Mouse (Mus musculus): Measurements from ENCODE around the gene Gm37240. TPM values are rescaled to one million over a fixed set of nuclear protein-coding genes. Genes with fewer than 3 reads are reported as not detected.
A peak's percentile ranks its signal among the peaks of the same experiment; 100 is the strongest.

The Gm37240 gene
- polyA plus RNA-seq, 1 experiment from 2014 or later, result 8.9 TPM

- 0 out of 2 replicates have a peak, but pooled peaks cover 11% of the 10 kb centered on the region for H3K4me1 ChIP-seq
- no peaks in the 10 kb centered on the region for H3K9me3 ChIP-seq (replicated peaks)
- no peak overlapping the region for H3K27ac ChIP-seq
- H3K36me3 ChIP-seq, result no peaks in the 10 kb centered on the region
- H3K27me3 ChIP-seq, result no peaks in the 10 kb centered on the region
- no peak overlapping the region for H3K4me3 ChIP-seq (replicated peaks)
- no peak overlapping the region for H3K9ac ChIP-seq
- 0 out of 2 replicates have a peak, but pooled peaks have one; percentile 52 for ATAC-seq (replicated peaks; ENCODE audit: low FRiP score)
- WGBS, result 34% methylated on average over 4 of the region's 4 CpGs
- H3K4me2 ChIP-seq, result no peak overlapping the region
These were observed 196.2 kb downstream of the Gm37240 start for GRCm38 (mm10) chr3:85691134-85691533.

GRCm38 (mm10) chr3:85688341-85688740 is 199.0 kb downstream of the Gm37240 start:
- Histone ChIP-seq H3K9me3 (replicated peaks) (no peaks in the 10 kb centered on the region), H3K4me3 (replicated peaks) (no peak overlapping the region), H3K9ac (no peak overlapping the region), H3K27ac (no peak overlapping the region), H3K27me3 (no peaks in the 10 kb centered on the region), H3K4me2 (no peak overlapping the region), H3K4me1 (no peaks in the 10 kb centered on the region), H3K36me3 (no peaks in the 10 kb centered on the region)
- 94% methylated on average over 14 of the region's 14 CpGs for WGBS
- no peak for ATAC-seq (replicated peaks; ENCODE audit: low FRiP score)

GRCm38 (mm10) chr3:85685271-85685670 is 202.0 kb downstream of the Gm37240 start:
- no peaks in the 10 kb centered on the region for H3K27me3 ChIP-seq
- H3K4me1 ChIP-seq, result no peaks in the 10 kb centered on the region
- no peak overlapping the region for H3K27ac ChIP-seq
- no peak overlapping the region for H3K4me2 ChIP-seq
- 86% methylated on average over 8 of the region's 8 CpGs for WGBS
- H3K9ac ChIP-seq, result no peak overlapping the region
- no peak overlapping the region for H3K4me3 ChIP-seq (replicated peaks)
- H3K9me3 ChIP-seq (replicated peaks), result no peaks in the 10 kb centered on the region
- H3K36me3 ChIP-seq, result no peaks in the 10 kb centered on the region
- ATAC-seq (replicated peaks; ENCODE audit: low FRiP score), result no peak

GRCm38 (mm10) chr3:85683618-85684017 is 203.7 kb downstream of the Gm37240 start:
- H3K4me2 ChIP-seq, result no peak overlapping the region
- H3K27ac ChIP-seq, result no peak overlapping the region
- no peaks in the 10 kb centered on the region for H3K4me1 ChIP-seq
- H3K9me3 ChIP-seq (replicated peaks), result no peaks in the 10 kb centered on the region
- no peak overlapping the region for H3K9ac ChIP-seq
- no peak for ATAC-seq (replicated peaks; ENCODE audit: low FRiP score)
- WGBS, result 89% methylated on average over 5 of the region's 5 CpGs
- no peaks in the 10 kb centered on the region for H3K27me3 ChIP-seq
- H3K4me3 ChIP-seq (replicated peaks), result no peak overlapping the region
- H3K36me3 ChIP-seq, result no peaks in the 10 kb centered on the region

GRCm38 (mm10) chr3:85681136-85681535 is 206.2 kb downstream of the Gm37240 start:
- no peak for ATAC-seq (replicated peaks; ENCODE audit: low FRiP score)
- H3K4me1 ChIP-seq, result no peaks in the 10 kb centered on the region
- 88% methylated on average over 7 of the region's 7 CpGs for WGBS
- no peak overlapping the region for H3K4me3 ChIP-seq (replicated peaks)
- no peaks in the 10 kb centered on the region for H3K27me3 ChIP-seq
- no peak overlapping the region for H3K9ac ChIP-seq
- H3K9me3 ChIP-seq (replicated peaks), result no peaks in the 10 kb centered on the region
- H3K36me3 ChIP-seq, result no peaks in the 10 kb centered on the region
- H3K4me2 ChIP-seq, result no peak overlapping the region
- H3K27ac ChIP-seq, result no peak overlapping the region

- no peaks in the 10 kb centered on the region for H3K9me3 ChIP-seq (replicated peaks)
- no peaks in the 10 kb centered on the region for H3K36me3 ChIP-seq
- H3K9ac ChIP-seq, result no peak overlapping the region
- no peak overlapping the region for H3K4me3 ChIP-seq (replicated peaks)
- no peaks in the 10 kb centered on the region for H3K4me1 ChIP-seq
- no peaks in the 10 kb centered on the region for H3K27me3 ChIP-seq
- H3K4me2 ChIP-seq, result no peak overlapping the region
- no peak overlapping the region for H3K27ac ChIP-seq
- 86% methylated on average over 5 of the region's 5 CpGs for WGBS
- ATAC-seq (replicated peaks; ENCODE audit: low FRiP score), result no peak
These were observed 207.4 kb downstream of the Gm37240 start for GRCm38 (mm10) chr3:85679960-85680359.

- ATAC-seq (replicated peaks; ENCODE audit: low FRiP score), result no peak
- 90% methylated on average over 8 of the region's 8 CpGs for WGBS
These were observed 207.9 kb downstream of the Gm37240 start for GRCm38 (mm10) chr3:85679312-85679933.

GRCm38 (mm10) chr3:85677952-85678351 is 209.4 kb downstream of the Gm37240 start:
- no peaks in the 10 kb centered on the region for H3K27me3 ChIP-seq
- no peak overlapping the region for H3K27ac ChIP-seq
- H3K4me1 ChIP-seq, result no peaks in the 10 kb centered on the region
- H3K4me2 ChIP-seq, result no peak overlapping the region
- no peak overlapping the region for H3K9ac ChIP-seq
- H3K9me3 ChIP-seq (replicated peaks), result no peaks in the 10 kb centered on the region
- 80% methylated on average over 3 of the region's 3 CpGs for WGBS
- no peaks in the 10 kb centered on the region for H3K36me3 ChIP-seq
- H3K4me3 ChIP-seq (replicated peaks), result no peak overlapping the region
- no peak for ATAC-seq (replicated peaks; ENCODE audit: low FRiP score)

More at GRCm38 (mm10) chr3:85679312-85679933, 207.9 kb downstream of the Gm37240 start:
- Histone ChIP-seq H3K9ac (no peak overlapping the region), H3K27ac (no peak overlapping the region), H3K9me3 (replicated peaks) (no peaks in the 10 kb centered on the region), H3K36me3 (no peaks in the 10 kb centered on the region), H3K27me3 (no peaks in the 10 kb centered on the region), H3K4me3 (replicated peaks) (no peak overlapping the region), H3K4me2 (no peak overlapping the region), H3K4me1 (no peaks in the 10 kb centered on the region)

- no peak overlapping the region for H3K27ac ChIP-seq
- H3K4me2 ChIP-seq, result no peak overlapping the region
- WGBS, result 85% methylated on average over 8 of the region's 8 CpGs
- no peaks in the 10 kb centered on the region for H3K36me3 ChIP-seq
- no peaks in the 10 kb centered on the region for H3K9me3 ChIP-seq (replicated peaks)
- no peak overlapping the region for H3K4me3 ChIP-seq (replicated peaks)
- H3K4me1 ChIP-seq, result no peaks in the 10 kb centered on the region
- H3K9ac ChIP-seq, result no peak overlapping the region
- no peak for ATAC-seq (replicated peaks; ENCODE audit: low FRiP score)
- no peaks in the 10 kb centered on the region for H3K27me3 ChIP-seq
These were observed 210.2 kb downstream of the Gm37240 start for GRCm38 (mm10) chr3:85677133-85677532.

GRCm38 (mm10) chr3:85669844-85670243 is 217.5 kb downstream of the Gm37240 start:
- H3K9me3 ChIP-seq (replicated peaks), result no peaks in the 10 kb centered on the region
- no peak overlapping the region for H3K9ac ChIP-seq
- 90% methylated on average over 6 of the region's 6 CpGs for WGBS
- no peaks in the 10 kb centered on the region for H3K36me3 ChIP-seq
- no peak overlapping the region for H3K27ac ChIP-seq
- H3K4me1 ChIP-seq, result peaks cover 11% of the 10 kb centered on the region
- ATAC-seq (replicated peaks; ENCODE audit: low FRiP score), result no peak
- H3K4me3 ChIP-seq (replicated peaks), result no peak overlapping the region
- no peak overlapping the region for H3K4me2 ChIP-seq
- no peaks in the 10 kb centered on the region for H3K27me3 ChIP-seq

- H3K27me3 ChIP-seq, result no peaks in the 10 kb centered on the region
- no peak for ATAC-seq (replicated peaks; ENCODE audit: low FRiP score)
These were observed 219.6 kb downstream of the Gm37240 start for GRCm38 (mm10) chr3:85667683-85668082.

GRCm38 (mm10) chr3:85666736-85667135 is 220.6 kb downstream of the Gm37240 start:
- 66% methylated on average over 12 of the region's 12 CpGs for WGBS
- H3K4me3 ChIP-seq (replicated peaks), result no peak overlapping the region
- no peaks in the 10 kb centered on the region for H3K9me3 ChIP-seq (replicated peaks)
- H3K36me3 ChIP-seq, result no peaks in the 10 kb centered on the region
- peaks cover 25% of the 10 kb centered on the region for H3K4me1 ChIP-seq
- H3K27me3 ChIP-seq, result no peaks in the 10 kb centered on the region
- no peak for ATAC-seq (replicated peaks; ENCODE audit: low FRiP score)
- H3K27ac ChIP-seq, result no peak overlapping the region
- no peak overlapping the region for H3K4me2 ChIP-seq
- H3K9ac ChIP-seq, result no peak overlapping the region

More at GRCm38 (mm10) chr3:85667683-85668082, 219.6 kb downstream of the Gm37240 start:
- no peaks in the 10 kb centered on the region for H3K36me3 ChIP-seq
- no peak overlapping the region for H3K4me2 ChIP-seq
- H3K4me3 ChIP-seq (replicated peaks), result no peak overlapping the region
- H3K27ac ChIP-seq, result no peak overlapping the region
- no peak overlapping the region for H3K9ac ChIP-seq
- H3K4me1 ChIP-seq, result peaks cover 25% of the 10 kb centered on the region
- H3K9me3 ChIP-seq (replicated peaks), result no peaks in the 10 kb centered on the region
- 88% methylated on average over 6 of the region's 6 CpGs for WGBS

GRCm38 (mm10) chr3:85666166-85666565 is 221.2 kb downstream of the Gm37240 start:
- Histone ChIP-seq H3K27ac (no peak overlapping the region), H3K4me2 (no peak overlapping the region), H3K36me3 (no peaks in the 10 kb centered on the region), H3K4me3 (replicated peaks) (no peak overlapping the region), H3K4me1 (peaks cover 25% of the 10 kb centered on the region), H3K27me3 (no peaks in the 10 kb centered on the region), H3K9ac (no peak overlapping the region), H3K9me3 (replicated peaks) (no peaks in the 10 kb centered on the region)
- WGBS, result 55% methylated on average over 3 of the region's 3 CpGs
- peak; percentile 83 for ATAC-seq (replicated peaks; ENCODE audit: low FRiP score)
